Mouse (Mus musculus) heart, embryonic 10.5 days (tissue): ENCODE results near the gene Hoxb3. TPM values are rescaled to one million over a fixed set of nuclear protein-coding genes. Genes with fewer than 3 reads are reported as not detected.

Experiments
- DNase-seq: peaks from one replicate; pipeline ENCODE4 v3.0.0-alpha.2; 2017; ENCODE audit warnings: low spot score
- H3K27ac ChIP-seq: fragments of 300-500 bp; sonication (generic); 2 replicates; pipeline ENCODE4 v1.5.1; 2016; ENCODE audit warnings: mild to moderate bottlenecking
- H3K27me3 ChIP-seq: fragments of 300-500 bp; sonication (generic); 2 replicates; pipeline ENCODE4 v1.6.1; 2016; ENCODE audit warnings: mild to moderate bottlenecking; ENCODE audit not compliant: poor library complexity, insufficient read depth, severe bottlenecking
- H3K36me3 ChIP-seq: fragments of 300-500 bp; sonication (generic); 2 replicates; pipeline ENCODE4 v1.6.1; 2016; ENCODE audit warnings: mild to moderate bottlenecking, moderate library complexity
- H3K4me1 ChIP-seq: fragments of 300-500 bp; sonication (generic); 2 replicates; pipeline ENCODE4 v1.6.1; 2016; ENCODE audit warnings: mild to moderate bottlenecking
- H3K4me3 ChIP-seq: fragments of 300-500 bp; sonication (generic); 2 replicates; pipeline ENCODE4 v1.5.1; 2016; ENCODE audit warnings: mild to moderate bottlenecking, moderate library complexity
- H3K9me3 ChIP-seq: fragments of 300-500 bp; sonication (generic); 2 replicates; pipeline ENCODE4 v1.6.1; 2016; ENCODE audit warnings: mild to moderate bottlenecking, moderate library complexity
- WGBS: fragments of 180-500 bp; shearing (Covaris S2); methylation state at CpG from one replicate; pipeline ENCODE4 v1.1.7; 2016; 5-methylcytosine and 5-hydroxymethylcytosine counted together
- polyA plus RNA-seq: library from polyadenylated mRNA; unstranded; fragments of >200 nt; fragmentation: Nextera tagmentation; extraction: Ambion mirVana; gene quantifications from 2 replicates; pipeline ENCODE4 v1.2.1, GENCODE M21; 2016

Hoxb3 gene
- polyA plus RNA-seq, 1 experiment from 2014 or later: 1.8 TPM

DNA sequence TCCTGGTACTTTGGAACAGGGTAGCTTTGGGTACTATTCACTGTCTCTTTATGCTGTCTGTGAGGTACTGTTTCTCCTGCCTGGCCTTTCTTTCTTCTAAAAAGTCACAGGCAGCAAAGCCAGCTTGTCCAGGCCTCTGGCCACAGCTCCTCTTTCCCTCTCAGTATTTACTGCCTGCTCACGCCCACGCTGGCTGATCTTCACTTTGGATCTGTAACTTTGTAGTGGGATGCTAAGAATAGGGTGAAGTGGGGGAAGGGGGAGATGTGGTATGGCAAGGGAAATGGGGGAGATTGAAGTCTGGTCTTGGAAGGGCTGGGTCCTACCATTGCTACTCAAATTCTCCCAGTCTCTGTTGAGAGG lies 10.9 kb downstream of the Hoxb3 start:
- no peaks in the 10 kb centered on the region for H3K36me3 ChIP-seq
- WGBS: 9% methylated on average over 2 of the region's 2 CpGs
- DNase-seq: no peak
- H3K27me3 ChIP-seq: peaks cover 100% of the 10 kb centered on the region
- H3K4me1 ChIP-seq: peaks cover 20% of the 10 kb centered on the region
- H3K9me3 ChIP-seq: no peaks in the 10 kb centered on the region
- H3K4me3 ChIP-seq: peak overlapping the region; percentile 59
- H3K27ac ChIP-seq: peak overlapping the region; percentile 89

DNA sequence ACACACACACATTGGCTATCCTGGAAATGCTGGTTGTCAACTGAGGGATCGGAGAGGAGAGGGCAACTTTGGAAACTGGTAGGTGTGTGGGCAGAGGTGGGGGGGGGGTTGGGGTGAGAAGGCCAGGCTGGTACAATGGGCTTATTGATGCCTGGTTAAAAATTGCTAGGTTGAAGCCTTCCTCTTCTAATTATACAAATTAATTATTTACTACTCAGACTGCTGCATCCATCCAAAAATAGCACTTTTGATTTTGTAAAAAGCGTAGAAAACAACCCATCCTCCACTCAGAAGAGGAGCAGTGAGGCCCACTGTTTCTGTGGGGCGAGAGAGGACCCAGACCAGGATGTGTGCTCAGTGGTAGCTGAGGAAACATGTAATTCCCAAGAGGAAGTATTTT lies 11.9 kb downstream of the Hoxb3 start:
- Histone ChIP-seq H3K27ac (no peak overlapping the region), H3K4me3 (0 out of 2 replicates have a peak overlapping the region, but pooled peaks have one; percentile 29), H3K27me3 (peaks cover 100% of the 10 kb centered on the region), H3K36me3 (no peaks in the 10 kb centered on the region), H3K9me3 (no peaks in the 10 kb centered on the region), H3K4me1 (peaks cover 28% of the 10 kb centered on the region)
- no peak for DNase-seq
- 58% methylated on average over 3 of the region's 3 CpGs for WGBS

DNA sequence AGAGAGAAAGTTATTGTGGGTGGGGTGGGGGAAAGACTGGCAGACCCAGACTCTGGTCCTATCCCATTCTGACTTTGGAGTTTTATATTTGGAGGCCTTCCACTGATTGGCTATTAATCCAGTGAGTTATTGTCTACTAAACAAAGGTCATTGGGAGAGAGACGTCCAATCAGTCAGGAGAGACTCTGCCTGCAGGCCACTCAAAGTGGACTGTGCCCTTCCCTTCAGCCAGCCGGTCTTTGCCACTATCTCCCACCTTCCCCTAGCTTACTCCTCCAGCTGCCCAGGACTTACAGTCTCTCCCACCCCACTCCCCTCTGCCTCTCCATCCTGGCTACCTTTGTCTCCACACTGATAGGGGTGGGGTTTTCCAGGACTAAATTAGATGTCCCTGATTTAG lies 13.5 kb downstream of the Hoxb3 start:
- Histone ChIP-seq H3K36me3 (no peaks in the 10 kb centered on the region), H3K9me3 (no peaks in the 10 kb centered on the region), H3K27me3 (peaks cover 100% of the 10 kb centered on the region), H3K4me1 (peaks cover 39% of the 10 kb centered on the region), H3K4me3 (no peak overlapping the region), H3K27ac (0 out of 2 replicates have a peak overlapping the region, but pooled peaks have one; percentile 36)
- DNase-seq: no peak
- WGBS: 8% methylated on average over 2 of the region's 2 CpGs

DNA sequence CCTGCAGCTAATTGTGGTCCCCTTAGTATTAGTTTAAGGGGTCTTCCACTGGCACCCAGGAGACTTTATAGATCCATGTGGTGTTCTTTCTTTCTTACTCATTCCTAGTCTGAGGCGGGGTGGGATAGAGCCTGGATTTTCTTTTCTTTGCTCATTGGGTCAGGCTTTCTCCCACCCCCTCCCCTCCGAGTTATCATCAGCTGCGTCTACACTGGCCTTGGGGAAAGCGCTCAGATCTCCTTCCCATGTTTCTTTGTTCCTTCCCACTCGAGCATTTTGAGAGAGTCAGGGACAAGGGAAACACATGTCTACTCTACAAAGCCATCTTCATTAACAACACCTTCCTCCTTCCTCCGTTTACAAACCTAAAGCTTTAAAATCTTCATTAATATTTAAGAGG lies 13.9 kb downstream of the Hoxb3 start:
- no peaks in the 10 kb centered on the region for H3K9me3 ChIP-seq
- peaks cover 40% of the 10 kb centered on the region for H3K4me1 ChIP-seq
- no peak overlapping the region for H3K4me3 ChIP-seq
- peaks cover 100% of the 10 kb centered on the region for H3K27me3 ChIP-seq
- no peaks in the 10 kb centered on the region for H3K36me3 ChIP-seq
- H3K27ac ChIP-seq: no peak overlapping the region
- WGBS: 10% methylated on average over 6 of the region's 6 CpGs
- DNase-seq: no peak

DNA sequence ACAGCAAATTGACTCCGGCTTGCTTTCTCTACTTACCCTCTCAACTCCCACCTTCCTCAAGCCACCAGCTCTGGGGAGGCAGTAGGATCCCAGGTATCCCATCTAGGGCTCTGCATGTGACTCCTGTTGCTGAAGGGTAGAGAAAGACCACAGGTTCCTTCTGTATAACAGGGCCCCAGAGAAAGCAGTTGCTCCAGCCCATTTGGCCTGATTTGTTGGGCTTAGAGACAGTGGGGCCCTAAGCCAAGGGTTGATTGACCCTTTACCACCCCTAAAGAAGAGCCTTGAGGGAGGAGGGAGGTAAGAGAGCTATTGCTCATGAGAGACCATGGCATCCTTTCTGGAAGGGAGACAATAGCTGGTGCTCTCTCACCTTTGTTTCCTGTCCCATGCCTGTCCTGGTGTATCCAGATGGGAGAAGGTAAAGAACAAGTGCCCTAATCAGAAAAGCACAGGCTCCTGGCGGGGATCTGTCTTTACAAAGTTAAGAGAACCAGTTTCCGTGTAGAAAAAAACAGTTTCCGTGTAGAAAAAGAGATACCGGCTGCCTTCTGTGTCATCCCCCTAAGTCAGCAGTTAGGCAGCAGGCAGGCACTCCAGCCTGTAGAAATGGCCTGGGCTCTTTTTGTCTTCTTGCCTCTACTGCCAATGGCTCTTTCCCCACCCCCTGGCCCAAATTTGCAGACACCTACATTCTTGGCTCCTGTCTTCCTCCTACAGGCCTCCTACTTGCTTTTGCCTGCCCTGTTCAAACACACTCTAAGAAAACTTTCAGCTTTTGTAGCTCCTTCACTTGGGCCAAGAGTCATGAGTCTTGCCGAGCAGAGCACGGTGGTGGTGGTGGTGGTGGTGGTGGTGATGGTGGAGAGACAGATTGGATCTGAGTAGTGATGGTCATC lies 16.1 kb downstream of the Hoxb3 start:
- WGBS: 25% methylated on average over 7 of the region's 7 CpGs
- no peaks in the 10 kb centered on the region for H3K9me3 ChIP-seq
- peak overlapping the region; percentile 5; the same call in 1 of the 2 replicates for H3K4me3 ChIP-seq
- H3K27me3 ChIP-seq: peaks cover 100% of the 10 kb centered on the region
- 0 out of 2 replicates have a peak, but pooled peaks cover under 1% of the 10 kb centered on the region for H3K36me3 ChIP-seq
- peaks cover 32% of the 10 kb centered on the region for H3K4me1 ChIP-seq
- peak overlapping the region; percentile 89 for H3K27ac ChIP-seq
- DNase-seq: no peak

DNA sequence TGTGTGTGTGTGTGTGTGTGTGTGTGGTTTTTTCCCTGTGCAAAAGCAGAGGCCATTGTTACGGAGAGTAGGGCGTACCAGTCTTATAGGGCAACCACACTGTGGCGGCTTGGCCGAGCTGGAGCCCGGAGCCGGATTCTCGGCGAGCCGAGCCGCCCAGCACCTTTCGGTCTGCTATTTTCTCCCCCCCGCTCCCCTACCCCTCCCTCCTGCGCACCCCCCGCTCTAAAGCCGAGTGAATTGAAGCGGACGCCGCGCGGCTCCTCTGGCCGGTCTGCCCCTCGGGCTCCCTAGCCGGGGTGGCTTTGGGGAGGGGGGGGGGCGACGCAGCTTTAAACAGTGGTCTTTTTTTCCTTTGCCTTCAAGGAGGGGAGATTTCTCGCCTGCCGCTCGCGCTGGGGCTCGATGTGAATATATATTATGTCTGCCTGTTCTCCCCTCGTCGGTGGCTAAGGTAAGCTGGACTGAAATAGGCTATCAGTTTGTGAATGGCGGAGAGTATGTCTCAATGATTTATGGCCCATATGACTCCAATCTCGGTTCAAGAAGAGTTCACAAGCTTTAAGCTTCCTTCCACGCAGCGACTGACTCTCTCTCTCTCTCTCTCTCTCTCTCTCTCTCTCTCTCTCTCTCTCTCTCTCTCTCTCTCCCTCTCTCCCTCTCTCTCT lies 17.7 kb downstream of the Hoxb3 start:
- under 1% methylated on average over 21 of the region's 36 CpGs for WGBS
- Histone ChIP-seq H3K4me3 (peak overlapping the region; percentile 58), H3K27me3 (peaks cover 100% of the 10 kb centered on the region), H3K27ac (peak overlapping the region; percentile 89), H3K4me1 (peaks cover 48% of the 10 kb centered on the region), H3K9me3 (no peaks in the 10 kb centered on the region), H3K36me3 (0 out of 2 replicates have a peak, but pooled peaks cover 2% of the 10 kb centered on the region)
- DNase-seq: no peak

DNA sequence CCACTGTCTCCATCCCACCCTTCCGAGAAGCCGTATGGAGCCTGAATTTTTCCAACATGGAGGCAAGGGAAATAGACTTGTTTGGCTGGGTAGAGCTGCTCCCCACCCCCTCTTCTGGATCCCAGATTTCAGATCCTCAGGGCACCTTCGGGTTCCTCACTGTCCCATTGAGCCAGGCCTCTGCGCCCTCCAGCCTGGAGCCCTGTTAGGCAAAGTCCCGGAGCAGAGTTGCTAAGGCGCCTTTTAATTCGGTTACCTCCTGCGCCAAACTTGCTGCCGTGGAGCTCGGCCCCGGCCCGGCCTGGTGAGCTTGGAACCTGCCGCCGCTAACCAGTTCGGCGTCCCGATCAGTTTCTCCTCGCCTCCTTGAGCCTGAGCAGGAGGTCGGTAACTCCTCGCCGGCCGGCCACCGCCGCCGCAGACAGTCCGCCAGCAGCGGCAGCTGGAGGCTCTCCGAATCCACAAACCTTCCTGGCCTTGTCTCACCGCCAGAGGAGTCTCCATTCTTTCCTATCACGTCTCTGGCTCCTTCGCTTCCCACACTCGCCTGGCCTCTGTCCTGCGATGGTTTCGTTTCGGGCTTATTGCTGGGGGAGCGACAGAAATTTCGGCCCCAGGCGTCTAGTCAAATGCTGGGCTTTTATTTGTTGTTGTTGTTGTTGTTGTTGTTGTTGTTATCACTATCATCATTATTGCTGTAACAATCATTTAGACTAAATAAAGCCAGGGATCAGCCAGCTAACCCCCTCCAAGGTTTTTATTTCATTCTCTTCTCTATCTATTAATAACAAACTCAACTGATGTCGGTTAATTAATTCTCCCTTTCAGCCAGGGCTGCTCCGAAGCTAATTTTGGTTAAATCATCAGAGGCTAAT lies 18.8 kb downstream of the Hoxb3 start:
- no peaks in the 10 kb centered on the region for H3K9me3 ChIP-seq
- H3K4me3 ChIP-seq: peak overlapping the region; percentile 58
- 0 out of 2 replicates have a peak, but pooled peaks cover 2% of the 10 kb centered on the region for H3K36me3 ChIP-seq
- H3K27me3 ChIP-seq: peaks cover 100% of the 10 kb centered on the region
- H3K27ac ChIP-seq: peak overlapping the region; percentile 89
- under 1% methylated on average over 40 of the region's 40 CpGs for WGBS
- peaks cover 52% of the 10 kb centered on the region for H3K4me1 ChIP-seq
- DNase-seq: no peak

DNA sequence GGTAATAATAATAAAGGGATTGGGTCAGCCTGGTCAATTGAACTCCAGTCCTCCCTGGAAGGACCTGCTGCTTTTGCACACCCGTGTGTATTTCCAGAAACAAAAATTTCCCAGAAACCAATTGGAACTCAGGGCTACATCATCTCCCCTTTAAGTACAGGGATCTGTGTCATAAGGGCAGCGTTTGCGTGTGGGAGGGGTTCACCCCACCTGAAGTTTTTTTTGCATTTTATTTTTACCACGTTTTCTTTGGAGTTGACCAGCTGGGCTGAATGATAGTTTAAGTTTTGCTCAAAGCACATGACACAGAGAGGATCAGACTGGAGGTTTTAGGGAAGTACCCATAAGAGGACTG lies 19.4 kb downstream of the Hoxb3 start:
- Histone ChIP-seq H3K9me3 (no peaks in the 10 kb centered on the region), H3K27me3 (peaks cover 99% of the 10 kb centered on the region), H3K4me3 (peak overlapping the region; percentile 58), H3K36me3 (0 out of 2 replicates have a peak, but pooled peaks cover 2% of the 10 kb centered on the region), H3K27ac (no peak overlapping the region), H3K4me1 (peaks cover 50% of the 10 kb centered on the region)
- no peak for DNase-seq
- WGBS: 9% methylated on average over 4 of the region's 4 CpGs

DNA sequence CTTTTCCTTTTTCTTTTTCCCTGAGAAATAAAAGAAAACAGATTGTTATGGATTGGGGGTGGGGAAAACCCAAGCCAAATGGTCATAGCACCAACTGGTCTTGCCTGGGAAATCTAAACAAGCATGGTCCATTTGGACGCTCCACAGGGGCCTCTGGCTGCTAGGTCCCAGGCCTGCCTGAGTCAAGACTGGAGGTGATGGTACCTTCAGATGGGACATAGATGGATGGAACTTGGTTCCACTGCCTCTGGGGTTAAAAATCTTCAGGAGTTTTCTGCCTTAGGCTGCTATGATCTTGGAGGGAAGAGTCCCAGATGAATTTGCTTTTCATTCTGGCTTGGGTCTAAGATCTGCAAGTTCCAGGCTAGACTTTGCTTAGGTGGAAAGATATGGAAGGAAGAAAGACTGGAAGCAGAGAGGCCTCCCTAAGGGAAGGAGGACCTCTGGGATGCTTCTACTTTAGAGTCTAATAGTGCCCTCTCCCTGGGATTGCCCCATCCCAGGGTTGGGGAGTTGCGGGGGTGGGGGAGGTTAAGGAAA lies 20.1 kb downstream of the Hoxb3 start:
- DNase-seq: no peak
- H3K4me3 ChIP-seq: no peak overlapping the region
- 42% methylated on average over 2 of the region's 2 CpGs for WGBS
- H3K27me3 ChIP-seq: peaks cover 98% of the 10 kb centered on the region
- peaks cover 52% of the 10 kb centered on the region for H3K4me1 ChIP-seq
- H3K9me3 ChIP-seq: no peaks in the 10 kb centered on the region
- H3K36me3 ChIP-seq: 0 out of 2 replicates have a peak, but pooled peaks cover 2% of the 10 kb centered on the region
- no peak overlapping the region; the same call in 1 of the 2 replicates for H3K27ac ChIP-seq

DNA sequence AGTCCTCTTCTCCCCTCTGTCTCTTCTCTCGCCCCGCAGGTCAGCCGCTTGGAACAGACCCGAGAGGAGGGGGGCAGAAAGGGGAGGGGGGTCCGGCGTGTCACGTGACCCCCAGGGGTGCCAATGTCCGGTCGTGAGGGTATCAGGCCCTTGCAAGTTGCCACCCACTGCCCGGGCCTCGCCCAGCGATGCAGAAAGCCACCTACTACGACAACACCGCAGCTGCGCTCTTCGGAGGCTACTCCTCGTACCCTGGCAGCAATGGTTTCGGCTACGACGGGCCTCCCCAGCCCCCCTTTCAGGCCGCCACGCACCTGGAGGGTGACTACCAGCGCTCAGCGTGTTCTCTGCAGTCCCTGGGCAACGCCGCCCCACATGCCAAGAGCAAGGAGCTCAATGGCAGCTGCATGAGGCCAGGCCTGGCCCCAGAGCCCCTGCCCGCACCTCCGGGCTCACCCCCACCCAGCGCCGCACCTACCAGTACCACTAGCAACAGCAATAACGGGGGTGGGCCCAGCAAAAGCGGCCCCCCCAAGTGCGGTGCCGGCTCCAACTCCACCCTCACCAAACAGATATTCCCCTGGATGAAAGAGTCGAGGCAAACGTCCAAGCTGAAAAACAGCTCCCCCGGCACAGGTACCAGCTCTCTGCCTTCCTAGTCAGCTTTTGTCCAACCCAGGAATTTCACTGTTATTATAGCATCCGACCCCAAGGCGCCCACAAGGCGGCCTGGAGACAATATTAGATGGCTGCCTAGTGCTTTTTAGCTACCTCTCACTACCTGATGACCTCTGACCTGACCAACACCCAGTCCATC lies 21.1 kb downstream of the Hoxb3 start:
- H3K27ac ChIP-seq: peak overlapping the region; percentile 80
- WGBS: 14% methylated on average over 39 of the region's 40 CpGs
- H3K36me3 ChIP-seq: 0 out of 2 replicates have a peak, but pooled peaks cover 2% of the 10 kb centered on the region
- H3K4me3 ChIP-seq: peak overlapping the region; percentile 62
- H3K4me1 ChIP-seq: peaks cover 60% of the 10 kb centered on the region
- H3K9me3 ChIP-seq: no peaks in the 10 kb centered on the region
- peaks cover 98% of the 10 kb centered on the region for H3K27me3 ChIP-seq
- DNase-seq: no peak

DNA sequence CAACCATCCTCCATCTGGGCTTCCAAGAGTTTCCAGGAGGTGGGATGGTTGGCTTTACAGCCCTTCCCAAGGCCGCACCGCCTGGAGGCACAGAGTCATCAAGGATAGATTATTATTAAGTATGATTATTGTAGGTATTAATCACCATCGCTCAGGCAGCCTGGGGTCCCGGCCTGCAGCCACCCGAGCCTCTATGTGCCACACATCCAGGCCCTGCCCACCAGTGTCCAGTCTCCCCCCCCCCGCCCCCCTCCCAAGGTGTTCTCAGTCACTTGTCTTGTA lies 21.7 kb downstream of the Hoxb3 start:
- Histone ChIP-seq H3K36me3 (0 out of 2 replicates have a peak, but pooled peaks cover 2% of the 10 kb centered on the region), H3K4me1 (peaks cover 60% of the 10 kb centered on the region), H3K27me3 (peaks cover 98% of the 10 kb centered on the region), H3K4me3 (peak overlapping the region; percentile 62), H3K27ac (peak overlapping the region; percentile 80), H3K9me3 (no peaks in the 10 kb centered on the region)
- no peak for DNase-seq
- WGBS: 21% methylated on average over 6 of the region's 6 CpGs
